Mouse (Mus musculus) midbrain, embryonic 14.5 days (tissue): ENCODE measurements around the gene Tomt. TPM values are rescaled to one million over a fixed set of nuclear protein-coding genes. Genes with fewer than 3 reads are reported as not detected.

Source experiments
- ATAC-seq: fragments of 200-750 bp; cut with Nextera tagmentation; 2 replicates; pipeline ENCODE4 v1.8.0; 2017; ENCODE audit warnings: moderate number of reproducible peaks, moderate library complexity; ENCODE audit not compliant: low FRiP score, low TSS enrichment
- DNase-seq: peaks from one replicate; pipeline ENCODE4 v3.0.0-alpha.2; 2015
- H3K27ac ChIP-seq: fragments of 300-500 bp; sonication (generic); replicated peaks from 2 replicates; pipeline ENCODE4 v1.5.1; 2014; ENCODE audit warnings: mild to moderate bottlenecking, low read depth, low read length, moderate library complexity
- H3K27me3 ChIP-seq: fragments of 300-500 bp; sonication (generic); 2 replicates; pipeline ENCODE4 v1.6.1; 2014; ENCODE audit warnings: low read length, control low read depth, mixed read lengths; ENCODE audit not compliant: control insufficient read depth, insufficient read depth
- H3K36me3 ChIP-seq: fragments of 300-500 bp; sonication (generic); 2 replicates; pipeline ENCODE4 v1.6.1; 2014; ENCODE audit warnings: low read length, control low read depth; ENCODE audit not compliant: control insufficient read depth, insufficient read depth
- H3K4me1 ChIP-seq: fragments of 300-500 bp; sonication (generic); 2 replicates; pipeline ENCODE4 v1.6.1; 2014; ENCODE audit warnings: mild to moderate bottlenecking, antibody characterized with exemption, low read length, control low read depth; ENCODE audit not compliant: control insufficient read depth, insufficient read depth
- H3K4me2 ChIP-seq: fragments of 300-500 bp; sonication (generic); 2 replicates; pipeline ENCODE4 v1.6.1; 2014; ENCODE audit warnings: mild to moderate bottlenecking, low read length, moderate library complexity
- H3K4me3 ChIP-seq: fragments of 300-500 bp; sonication (generic); replicated peaks from 2 replicates; pipeline ENCODE4 v1.5.1; 2014; ENCODE audit warnings: low read depth, low read length
- H3K9ac ChIP-seq: fragments of 300-500 bp; sonication (generic); replicated peaks from 2 replicates; pipeline ENCODE4 v1.6.1; 2014; ENCODE audit warnings: mild to moderate bottlenecking, low read length, moderate library complexity
- H3K9me3 ChIP-seq: fragments of 300-500 bp; sonication (generic); 2 replicates; pipeline ENCODE4 v1.6.1; 2016; ENCODE audit warnings: low read length, control low read depth, mixed read lengths; ENCODE audit not compliant: control insufficient read depth
- WGBS: fragments of 180-500 bp; shearing (Covaris S2); extraction: QIAGEN DNeasy Blood & Tissue Kit; methylation state at CpG from one replicate; pipeline ENCODE4 v1.1.7; 2014; 5-methylcytosine and 5-hydroxymethylcytosine counted together
- microRNA-seq: library from miRNA; unstranded; fragments of <30 nt; microRNA quantifications from one replicate; pipeline ENCODE4, GENCODE M21; 2016
- polyA plus RNA-seq: library from polyadenylated mRNA; unstranded; fragments of >200 nt; fragmentation: Nextera tagmentation; extraction: Ambion mirVana; gene quantifications from 2 replicates; pipeline ENCODE4 v1.2.1, GENCODE M21; 2014

Gene Tomt
- polyA plus RNA-seq, 1 experiment from 2014 or later: 0.33 TPM

DNA sequence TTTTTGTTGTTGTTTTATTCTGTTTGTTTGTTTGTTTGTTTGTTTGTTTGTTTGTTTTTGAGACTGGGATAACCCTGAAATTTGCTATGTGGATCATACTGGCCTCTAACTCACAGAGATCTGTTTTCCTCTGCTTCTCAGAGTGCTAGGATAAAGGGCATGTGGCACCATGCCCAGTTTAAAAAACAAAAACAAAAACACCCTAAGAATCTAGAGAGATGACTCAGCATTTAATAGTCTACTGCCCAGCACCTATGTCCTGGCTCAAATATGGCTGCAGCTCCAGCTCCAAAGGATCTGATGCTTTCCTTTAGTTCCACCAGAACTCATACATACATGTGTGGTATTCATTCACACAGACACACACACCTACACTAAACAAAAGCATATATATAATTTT is 45.2 kb downstream of the Tomt start:
- ATAC-seq (no peak), DNase-seq (no peak)
- Histone ChIP-seq H3K4me3 (no peak overlapping the region), H3K4me1 (no peaks in the 10 kb centered on the region), H3K9me3 (no peaks in the 10 kb centered on the region), H3K27ac (no peak overlapping the region), H3K36me3 (no peaks in the 10 kb centered on the region), H3K27me3 (no peaks in the 10 kb centered on the region), H3K9ac (no peak overlapping the region), H3K4me2 (no peak overlapping the region)

DNA sequence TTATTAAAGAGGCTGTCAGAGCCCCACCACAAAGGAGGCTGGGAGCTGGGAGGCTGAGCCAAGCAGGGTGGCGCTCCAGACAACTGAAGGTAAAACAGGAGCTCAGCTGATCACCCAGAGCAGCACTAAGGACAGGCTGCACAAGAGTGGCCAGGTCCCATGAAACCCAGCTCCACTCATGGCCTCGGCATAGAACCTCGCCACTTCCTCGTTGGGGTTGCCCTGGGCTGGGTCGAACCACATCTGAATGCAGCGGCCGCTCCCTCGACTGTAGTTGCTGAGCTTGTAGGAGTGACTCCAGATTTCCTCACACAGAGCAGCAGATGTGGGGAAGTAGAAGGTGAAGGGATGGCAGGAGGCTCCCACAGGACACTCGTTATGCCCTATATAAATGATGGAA is 47.8 kb downstream of the Tomt start:
- Histone ChIP-seq H3K4me1 (no peaks in the 10 kb centered on the region), H3K4me2 (no peak overlapping the region), H3K4me3 (no peak overlapping the region), H3K36me3 (no peaks in the 10 kb centered on the region), H3K27me3 (no peaks in the 10 kb centered on the region), H3K9me3 (no peaks in the 10 kb centered on the region), H3K9ac (no peak overlapping the region), H3K27ac (no peak overlapping the region)
- DNase-seq (no peak), ATAC-seq (no peak)
- WGBS: 83% methylated on average over 9 of the region's 9 CpGs

DNA sequence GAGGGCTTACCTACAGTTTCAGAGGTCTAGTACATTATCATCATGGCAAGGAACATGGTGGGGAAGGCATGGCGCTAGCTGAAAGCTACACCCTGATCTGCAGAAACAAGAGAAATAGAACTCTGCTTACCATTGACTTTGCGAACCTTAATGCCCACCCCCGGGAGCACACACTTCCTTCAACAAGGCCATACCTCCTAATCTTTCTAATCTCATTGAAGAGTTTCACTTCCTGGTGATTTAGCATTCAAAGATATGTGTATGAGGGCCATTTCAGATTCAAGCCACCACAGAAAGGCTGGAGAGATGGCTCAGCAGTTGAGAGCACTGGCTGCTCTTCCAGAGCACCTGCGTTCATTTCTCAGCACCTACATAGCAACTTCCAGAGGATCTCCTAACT is 49.1 kb downstream of the Tomt start, which contains the start of gene Folr2:
TSS of gene Folr2 (minus strand) at position 101 of the 400 bp plus-strand sequence.
- Histone ChIP-seq H3K4me2 (no peak within 1 kb of the TSS), H3K9ac (no peak within 1 kb of the TSS), H3K4me1 (no peaks in the 10 kb centered on the region), H3K4me3 (no peak within 1 kb of the TSS), H3K9me3 (no peaks in the 10 kb centered on the region), H3K27ac (no peak within 1 kb of the TSS), H3K36me3 (no peaks in the 10 kb centered on the region), H3K27me3 (no peaks in the 10 kb centered on the region)
- no peak for DNase-seq
- 91% methylated on average over 4 of the region's 4 CpGs for WGBS
- no peak for ATAC-seq

DNA sequence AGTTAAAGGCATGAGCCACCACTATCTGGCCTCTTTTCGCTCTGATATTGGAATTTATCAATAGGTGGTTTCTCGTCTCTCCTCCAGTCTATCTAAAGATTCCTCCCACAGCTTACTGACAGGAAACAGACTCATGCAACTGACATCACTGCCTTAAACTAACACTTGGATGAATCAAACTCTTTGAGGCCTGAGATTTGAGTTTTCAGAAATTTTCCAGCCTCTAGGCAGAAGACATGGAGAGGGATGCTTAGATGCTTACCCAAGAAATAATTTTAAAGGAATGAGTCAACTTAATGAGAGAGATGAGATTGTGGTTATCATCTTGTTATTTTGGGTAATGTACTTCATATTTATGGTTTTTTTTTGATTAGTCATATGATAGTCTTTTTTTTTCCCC is 52.3 kb downstream of the Tomt start:
- ATAC-seq: no peak
- 87% methylated on average over 2 of the region's 2 CpGs for WGBS

DNA sequence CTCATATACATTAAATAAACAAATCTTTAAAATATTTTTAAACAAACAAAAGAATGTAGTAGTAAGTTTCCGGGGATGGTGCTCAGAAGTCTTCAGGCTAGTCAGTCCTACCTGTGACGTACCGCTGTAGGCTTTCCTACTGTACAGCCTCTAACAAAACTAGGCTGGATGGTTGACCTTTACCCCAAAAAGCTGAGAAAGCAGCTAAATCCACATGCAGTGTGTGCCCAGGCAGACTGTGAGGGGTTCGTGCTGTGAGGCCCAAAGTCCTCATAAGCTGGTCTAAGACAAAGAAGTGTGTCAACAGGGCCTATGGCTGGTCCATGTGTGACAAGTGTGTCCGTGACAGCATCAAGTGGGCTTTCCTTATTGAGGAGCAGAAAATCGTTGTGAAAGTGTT is 53.3 kb downstream of the Tomt start:
- H3K4me2 ChIP-seq: no peak overlapping the region
- no peaks in the 10 kb centered on the region for H3K36me3 ChIP-seq
- no peaks in the 10 kb centered on the region for H3K27me3 ChIP-seq
- no peak overlapping the region for H3K9ac ChIP-seq
- WGBS: 87% methylated on average over 6 of the region's 6 CpGs
- H3K27ac ChIP-seq: no peak overlapping the region
- ATAC-seq: no peak
- DNase-seq: no peak
- H3K4me3 ChIP-seq: no peak overlapping the region
- H3K9me3 ChIP-seq: no peaks in the 10 kb centered on the region
- H3K4me1 ChIP-seq: no peaks in the 10 kb centered on the region

More for the DNA sequence above, 52.3 kb downstream of the Tomt start:
- Histone ChIP-seq H3K9me3 (no peaks in the 10 kb centered on the region), H3K27me3 (no peaks in the 10 kb centered on the region), H3K9ac (no peak overlapping the region), H3K4me1 (no peaks in the 10 kb centered on the region), H3K4me3 (no peak overlapping the region), H3K27ac (no peak overlapping the region), H3K4me2 (no peak overlapping the region), H3K36me3 (no peaks in the 10 kb centered on the region)
- DNase-seq: no peak

DNA sequence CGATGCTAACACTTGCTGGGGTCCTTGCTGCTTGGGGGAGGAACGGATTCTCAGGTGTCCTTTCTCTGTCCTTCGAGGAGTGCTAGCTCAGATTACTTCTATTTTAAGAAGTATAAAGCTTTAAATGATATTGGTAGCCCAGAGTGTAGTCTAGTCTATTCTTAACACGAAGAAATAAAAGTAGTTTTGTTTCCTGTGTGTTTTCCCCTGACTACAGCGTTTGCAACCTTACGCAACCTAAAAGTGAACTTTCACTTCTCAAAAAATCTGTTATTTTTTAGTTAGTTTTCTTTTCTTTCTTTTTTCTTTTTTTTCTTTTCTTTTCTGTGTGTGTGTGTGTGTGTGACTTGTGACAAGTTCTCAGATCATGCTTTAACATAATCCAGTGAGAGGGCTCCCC is 54.5 kb downstream of the Tomt start:
- no peaks in the 10 kb centered on the region for H3K27me3 ChIP-seq
- no peaks in the 10 kb centered on the region for H3K36me3 ChIP-seq
- 86% methylated on average over 6 of the region's 6 CpGs for WGBS
- H3K9ac ChIP-seq: no peak overlapping the region
- H3K27ac ChIP-seq: no peak overlapping the region
- H3K4me3 ChIP-seq: no peak overlapping the region
- no peak for ATAC-seq
- no peak for DNase-seq
- no peaks in the 10 kb centered on the region for H3K9me3 ChIP-seq
- no peak overlapping the region for H3K4me2 ChIP-seq
- no peaks in the 10 kb centered on the region for H3K4me1 ChIP-seq

Small RNAs within 50 kb of the gene (microRNA-seq; reads per million reads assigned to microRNA genes)
- not detected for gene Gm22655

Other genes starting within 250 kb of the Tomt start
- 32.0 and 38.5 TPM in 2 replicates for gene Clpb, start 242.7 kb downstream of the Tomt start, polyA plus RNA-seq
- 0.84 and 1.00 TPM in 2 replicates for gene Phox2a, start 88.0 kb downstream of the Tomt start, polyA plus RNA-seq
- gene Inppl1, start 68.1 kb downstream of the Tomt start, polyA plus RNA-seq: 8.9 and 9.7 TPM in 2 replicates
- 2.5 TPM in 1 of 2 replicates, not detected in the other for gene Folr2, start 49.2 kb downstream of the Tomt start, polyA plus RNA-seq
- gene Anapc15, start 42.6 kb downstream of the Tomt start, polyA plus RNA-seq: 77.1 and 81.6 TPM in 2 replicates
- gene Folr1, start 35.6 kb downstream of the Tomt start, polyA plus RNA-seq: 6.7 and 7.9 TPM in 2 replicates
- 139 and 150 TPM in 2 replicates for gene Lamtor1, start 455 bp downstream of the Tomt start, polyA plus RNA-seq
- 7.4 and 10.7 TPM in 2 replicates for gene Lrrc51, start 27.5 kb upstream of the Tomt start, polyA plus RNA-seq
- 50.1 and 73.6 TPM in 2 replicates for gene Numa1, start 27.8 kb upstream of the Tomt start, polyA plus RNA-seq
- 4.0 and 6.0 TPM in 2 replicates for gene Il18bp, start 112.3 kb upstream of the Tomt start, polyA plus RNA-seq
- gene Rnf121, start 159.1 kb upstream of the Tomt start, polyA plus RNA-seq: 30.7 and 31.1 TPM in 2 replicates
- gene Xndc1, start 159.2 kb upstream of the Tomt start, polyA plus RNA-seq: 21.0 and 24.3 TPM in 2 replicates
- gene Xntrpc, start 159.4 kb upstream of the Tomt start, polyA plus RNA-seq: 1.3 and 1.5 TPM in 2 replicates
- 0.16 TPM in 1 of 2 replicates, not detected in the other for gene Trpc2, start 176.8 kb upstream of the Tomt start, polyA plus RNA-seq
- gene Art1, start 195.4 kb upstream of the Tomt start, polyA plus RNA-seq: 0.39 TPM in 1 of 2 replicates, not detected in the other
- gene Art5, start 203.1 kb upstream of the Tomt start, polyA plus RNA-seq: 0.19 and 0.24 TPM in 2 replicates
- not detected in 2 replicates for gene Chrna10, start 210.5 kb upstream of the Tomt start, polyA plus RNA-seq